Mouse (Mus musculus) adrenal gland, adult 2 months (tissue): ENCODE measurements around the gene Vmac. TPM values are rescaled to one million over a fixed set of nuclear protein-coding genes. Genes with fewer than 3 reads are reported as not detected.
A peak's percentile ranks its signal among the peaks of the same experiment; 100 is the strongest.

ENCODE experiments used
- DNase-seq: peaks from one replicate; pipeline ENCODE4 v3.0.0; 2021
- polyA plus RNA-seq: library from polyadenylated mRNA; depleted of rRNA; stranded (reverse); fragments of >200 nt; gene quantifications from 2 replicates; pipeline ENCODE4 v1.2.3, GENCODE M21; 2012; rRNA removed
- total RNA-seq, 2 experiments: library from RNA; stranded (reverse); gene quantifications; 2 replicates each; pipeline ENCODE4 v1.2.3; 2021

Gene Vmac
- total and polyA plus RNA-seq, 3 experiments = 26.8 to 50.2 (median 31.6) TPM

- DNase-seq = no peak
Observed at GRCm38 (mm10) chr17:56686801-56687200, 31.0 kb downstream of the Vmac start.

- DNase-seq = no peak
Observed at GRCm38 (mm10) chr17:56684649-56685048, 33.2 kb downstream of the Vmac start.

- no peak for DNase-seq
Observed at GRCm38 (mm10) chr17:56683546-56684140, 34.2 kb downstream of the Vmac start.

- DNase-seq = no peak
Observed at GRCm38 (mm10) chr17:56682880-56683279, 34.9 kb downstream of the Vmac start.

- peak; percentile 75 for DNase-seq
Observed at GRCm38 (mm10) chr17:56681791-56682190, 36.0 kb downstream of the Vmac start.

- no peak for DNase-seq
Observed at GRCm38 (mm10) chr17:56673647-56674416, 44.0 kb downstream of the Vmac start.

GRCm38 (mm10) chr17:56672941-56673646, 44.7 kb downstream of the Vmac start, which contains the start of gene Ranbp3:
Gene Ranbp3, plus strand, starts transcription at chr17:56673294.
- peak; percentile 100 for DNase-seq

GRCm38 (mm10) chr17:56669766-56670165, 48.1 kb downstream of the Vmac start:
- no peak for DNase-seq

- DNase-seq = peak; percentile 85
Observed at GRCm38 (mm10) chr17:56668384-56669144, 49.3 kb downstream of the Vmac start.

- DNase-seq = peak; percentile 52
Observed at GRCm38 (mm10) chr17:56667591-56667990, 50.2 kb downstream of the Vmac start.

GRCm38 (mm10) chr17:56666384-56666783, 51.4 kb downstream of the Vmac start:
- no peak for DNase-seq

GRCm38 (mm10) chr17:56664333-56664732, 53.5 kb downstream of the Vmac start:
- no peak for DNase-seq

Other genes with a start within 250 kb of the Vmac start
- 100 to 1,000 TPM; 149 to 249 TPM for gene Ptprs, start 241.5 kb downstream of the Vmac start, total RNA-seq
- 573 and 605 TPM in 2 replicates for gene Ptprs, start 241.5 kb downstream of the Vmac start, polyA plus RNA-seq
- not detected for gene Znrf4, start 205.6 kb downstream of the Vmac start, total RNA-seq
- gene Znrf4, start 205.6 kb downstream of the Vmac start, polyA plus RNA-seq = not detected in 2 replicates
- under 1 TPM; 0.31 to 0.98 TPM for gene Gm20219, start 163.6 kb downstream of the Vmac start, total RNA-seq
- gene Gm20219, start 163.6 kb downstream of the Vmac start, polyA plus RNA-seq = 2.6 and 3.0 TPM in 2 replicates
- gene Safb2, start 133.4 kb downstream of the Vmac start, total RNA-seq = 100 to 1,000 TPM in 1 of 2 experiments, 10 to 100 TPM in 1; 82.8 to 119 TPM
- gene Safb2, start 133.4 kb downstream of the Vmac start, polyA plus RNA-seq = 65.4 and 89.2 TPM in 2 replicates
- 100 to 1,000 TPM in 1 of 2 experiments, 10 to 100 TPM in 1; 87.4 to 126 TPM for gene Safb, start 133.2 kb downstream of the Vmac start, total RNA-seq
- gene Safb, start 133.2 kb downstream of the Vmac start, polyA plus RNA-seq = 77.8 and 121 TPM in 2 replicates
- 100 to 1,000 TPM; 317 to 361 TPM for gene 2410015M20Rik, start 108.3 kb downstream of the Vmac start, total RNA-seq
- gene 2410015M20Rik, start 108.3 kb downstream of the Vmac start, polyA plus RNA-seq = 98.0 and 117 TPM in 2 replicates
- gene Rpl36, start 104.6 kb downstream of the Vmac start, total RNA-seq = 100 to 1,000 TPM; 720 to 828 TPM
- 1,273 and 1,721 TPM in 2 replicates for gene Rpl36, start 104.6 kb downstream of the Vmac start, polyA plus RNA-seq
- gene Lonp1, start 91.1 kb downstream of the Vmac start, total RNA-seq = 100 to 1,000 TPM; 549 to 571 TPM
- 447 and 560 TPM in 2 replicates for gene Lonp1, start 91.1 kb downstream of the Vmac start, polyA plus RNA-seq
- gene Catsperd, start 89.9 kb downstream of the Vmac start, total RNA-seq = 1 to 10 TPM; 1.1 to 6.6 TPM
- gene Catsperd, start 89.9 kb downstream of the Vmac start, polyA plus RNA-seq = 1.4 and 1.9 TPM in 2 replicates
- 10 to 100 TPM; 64.3 to 77.8 TPM for gene Ranbp3, start 44.7 kb downstream of the Vmac start, total RNA-seq
- 82.4 and 97.1 TPM in 2 replicates for gene Ranbp3, start 44.7 kb downstream of the Vmac start, polyA plus RNA-seq
- gene Ndufa11, start 255 bp downstream of the Vmac start, total RNA-seq = 100 to 1,000 TPM; 263 to 339 TPM
- gene Ndufa11, start 255 bp downstream of the Vmac start, polyA plus RNA-seq = 862 and 877 TPM in 2 replicates
- 1 to 10 TPM; 3.2 to 3.9 TPM for gene Nrtn, start 39.5 kb upstream of the Vmac start, total RNA-seq
- gene Nrtn, start 39.5 kb upstream of the Vmac start, polyA plus RNA-seq = 53.9 and 64.0 TPM in 2 replicates
- gene Dus3l, start 46.7 kb upstream of the Vmac start, total RNA-seq = 10 to 100 TPM; 30.0 to 36.2 TPM
- 104 and 121 TPM in 2 replicates for gene Dus3l, start 46.7 kb upstream of the Vmac start, polyA plus RNA-seq
- under 1 TPM; 0.43 to 0.73 TPM for gene Prr22, start 52.2 kb upstream of the Vmac start, total RNA-seq
- 4.7 and 5.6 TPM in 2 replicates for gene Prr22, start 52.2 kb upstream of the Vmac start, polyA plus RNA-seq
- gene Rfx2, start 113.0 kb upstream of the Vmac start, total RNA-seq = 1 to 10 TPM; 5.7 to 7.8 TPM
- 12.3 and 13.4 TPM in 2 replicates for gene Rfx2, start 113.0 kb upstream of the Vmac start, polyA plus RNA-seq
- gene Acsbg2, start 156.4 kb upstream of the Vmac start, total RNA-seq = under 1 TPM; 0.20 to 0.59 TPM
- 0.09 and 0.11 TPM in 2 replicates for gene Acsbg2, start 156.4 kb upstream of the Vmac start, polyA plus RNA-seq
- 1 to 10 TPM; 2.7 to 5.1 TPM for gene 1700061G19Rik, start 157.5 kb upstream of the Vmac start, total RNA-seq
- gene 1700061G19Rik, start 157.5 kb upstream of the Vmac start, polyA plus RNA-seq = 0.07 and 0.13 TPM in 2 replicates
- gene Mllt1, start 217.4 kb upstream of the Vmac start, total RNA-seq = 10 to 100 TPM; 32.9 to 46.8 TPM
- 54.8 and 55.0 TPM in 2 replicates for gene Mllt1, start 217.4 kb upstream of the Vmac start, polyA plus RNA-seq